Mouse (Mus musculus): ENCODE results near the gene Nsmce4a.

The Nsmce4a gene

GRCm38 (mm10) chr7:130577388-130578003 lies 4.6 kb upstream of the Nsmce4a start, which contains the start of gene Tacc2:
Gene Tacc2, plus strand, starts transcription at chr7:130577438.
- no peak for DNase-seq (ENCODE audit: low spot score)

GRCm38 (mm10) chr7:130576981-130577380 lies 4.1 kb upstream of the Nsmce4a start:
- DNase-seq (ENCODE audit: low spot score), result no peak

GRCm38 (mm10) chr7:130574211-130574991 lies 1.5 kb upstream of the Nsmce4a start:
- DNase-seq (ENCODE audit: low spot score), result no peak

GRCm38 (mm10) chr7:130573746-130574145 lies 828 bp upstream of the Nsmce4a start:
- no peak for DNase-seq (ENCODE audit: low spot score)

- DNase-seq (ENCODE audit: low spot score), result no peak
Observed at GRCm38 (mm10) chr7:130570472-130570871, 2.4 kb downstream of the Nsmce4a start.

- no peak for DNase-seq (ENCODE audit: low spot score)
Observed at GRCm38 (mm10) chr7:130568783-130569436, 4.0 kb downstream of the Nsmce4a start.

GRCm38 (mm10) chr7:130564596-130564995 lies 8.3 kb downstream of the Nsmce4a start:
- DNase-seq (ENCODE audit: low spot score), result no peak

GRCm38 (mm10) chr7:130563880-130564279 lies 9.0 kb downstream of the Nsmce4a start:
- DNase-seq (ENCODE audit: low spot score), result no peak

- no peak for DNase-seq (ENCODE audit: low spot score)
Observed at GRCm38 (mm10) chr7:130563276-130563675, 9.6 kb downstream of the Nsmce4a start.

GRCm38 (mm10) chr7:130560933-130561332 lies 12.0 kb downstream of the Nsmce4a start:
- DNase-seq (ENCODE audit: low spot score), result no peak

- DNase-seq (ENCODE audit: low spot score), result no peak
Observed at GRCm38 (mm10) chr7:130558592-130558991, 14.3 kb downstream of the Nsmce4a start.

- no peak for DNase-seq (ENCODE audit: low spot score)
Observed at GRCm38 (mm10) chr7:130555597-130555996, 17.3 kb downstream of the Nsmce4a start.

- DNase-seq (ENCODE audit: low spot score), result no peak
Observed at GRCm38 (mm10) chr7:130553321-130553720, 19.6 kb downstream of the Nsmce4a start.

- no peak for DNase-seq (ENCODE audit: low spot score)
Observed at GRCm38 (mm10) chr7:130552780-130553179, 20.1 kb downstream of the Nsmce4a start.

- DNase-seq (ENCODE audit: low spot score), result no peak
Observed at GRCm38 (mm10) chr7:130547635-130548175, 25.2 kb downstream of the Nsmce4a start.

GRCm38 (mm10) chr7:130546791-130547484 lies 26.0 kb downstream of the Nsmce4a start:
- peak; percentile 63 for DNase-seq (ENCODE audit: low spot score)

GRCm38 (mm10) chr7:130546421-130546790 lies 26.5 kb downstream of the Nsmce4a start:
- DNase-seq (ENCODE audit: low spot score), result no peak

GRCm38 (mm10) chr7:130545893-130546292 lies 27.0 kb downstream of the Nsmce4a start:
- DNase-seq (ENCODE audit: low spot score), result no peak

GRCm38 (mm10) chr7:130545401-130545800 lies 27.5 kb downstream of the Nsmce4a start:
- DNase-seq (ENCODE audit: low spot score), result no peak

- DNase-seq (ENCODE audit: low spot score), result no peak
Observed at GRCm38 (mm10) chr7:130543181-130543580, 29.7 kb downstream of the Nsmce4a start.

- DNase-seq (ENCODE audit: low spot score), result no peak
Observed at GRCm38 (mm10) chr7:130540176-130540575, 32.7 kb downstream of the Nsmce4a start.

GRCm38 (mm10) chr7:130537068-130537467 lies 35.9 kb downstream of the Nsmce4a start:
- DNase-seq (ENCODE audit: low spot score), result no peak
